Comparison of ENCODE assay signal across 10 mouse cellular contexts in genomic region chr8:114295749-114296067, GRCm38 (mm10).
A peak's percentile ranks its signal among the peaks of the same experiment; 100 is the strongest.
DNase-seq lines count a peak whose midpoint lies in the region; ATAC-seq and TF ChIP-seq lines count a peak whose summit lies in the region.
"Had no signal": no experiment of that assay in that cellular context is flagged by ENCODE, and none has a peak within 500 bp of the region (broad histone marks: within the 10 kb centered on the region; RNA-seq: fewer than 3 reads in every experiment).

No protein-coding gene starts in this region.

- no peaks in the 10 kb centered on the region for H3K9me3 ChIP-seq in neural tube, embryonic 11.5 days (ENCODE audit: control insufficient read depth, low read length)
- no peaks in the 10 kb centered on the region for H3K9me3 ChIP-seq in forebrain, postnatal 0 days (ENCODE audit: low read length)
- H3K9me3 ChIP-seq in midbrain, embryonic 11.5 days (ENCODE audit: control insufficient read depth, low read length), result no peaks in the 10 kb centered on the region

- no peak overlapping the region for H3K4me2 ChIP-seq in neural tube, embryonic 11.5 days (ENCODE audit: low read depth)
- H3K4me2 ChIP-seq in forebrain, postnatal 0 days (ENCODE audit: low read depth), result no peak overlapping the region; the same call in 1 of the 2 replicates
- no peak overlapping the region for H3K4me2 ChIP-seq in midbrain, embryonic 11.5 days

- no peak for ATAC-seq in neural tube, embryonic 11.5 days (ENCODE audit: insufficient read depth, low FRiP score, low TSS enrichment)
- peak; percentile 44 for ATAC-seq in forebrain, postnatal 0 days
- ATAC-seq in midbrain, embryonic 11.5 days (ENCODE audit: low FRiP score), result peak; percentile 12; the same call in 1 of the 2 replicates
- no peak for ATAC-seq in erythroid progenitor cell, adult 5-6 weeks (replicated peaks; ENCODE audit: low FRiP score, poor library complexity, severe bottlenecking)
- ATAC-seq: intestine, embryonic 16.5 days had no signal

- no peaks in the 10 kb centered on the region for H3K27me3 ChIP-seq in neural tube, embryonic 11.5 days (ENCODE audit: control insufficient read depth, insufficient read depth, low read length)
- H3K27me3 ChIP-seq in forebrain, postnatal 0 days (ENCODE audit: insufficient read depth, low read length), result no peaks in the 10 kb centered on the region
- no peaks in the 10 kb centered on the region for H3K27me3 ChIP-seq in midbrain, embryonic 11.5 days (ENCODE audit: control insufficient read depth, insufficient read depth, low read length)

- H3K27ac ChIP-seq in neural tube, embryonic 11.5 days (ENCODE audit: low read depth, low read length), result 0 out of 2 replicates have a peak overlapping the region, but pooled peaks have one; percentile 20
- H3K27ac ChIP-seq in forebrain, postnatal 0 days (ENCODE audit: low read depth, low read length), result peak overlapping the region; percentile 69; the same call in 1 of the 2 replicates
- peak overlapping the region; percentile 80; the same call in 1 of the 2 replicates for H3K27ac ChIP-seq in midbrain, embryonic 11.5 days (ENCODE audit: low read depth, low read length)
- H3K27ac ChIP-seq in olfactory bulb, adult 2 months (ENCODE audit: insufficient read depth, low read depth, low read length), result peak overlapping the region; percentile 71

- H3K4me1 ChIP-seq in neural tube, embryonic 11.5 days (ENCODE audit: control insufficient read depth, insufficient read depth, low read length), result peaks cover 6% of the 10 kb centered on the region; the same call in 1 of the 2 replicates
- peaks cover 16% of the 10 kb centered on the region for H3K4me1 ChIP-seq in forebrain, postnatal 0 days (ENCODE audit: insufficient read depth)
- H3K4me1 ChIP-seq in midbrain, embryonic 11.5 days (ENCODE audit: control insufficient read depth, insufficient read depth, low read length), result peaks cover 20% of the 10 kb centered on the region
- H3K4me1 ChIP-seq in olfactory bulb, adult 2 months (ENCODE audit: control insufficient read depth, insufficient read depth, low read length), result peaks cover 11% of the 10 kb centered on the region

- no peak for DNase-seq in neural tube, embryonic 11.5 days (ENCODE audit: low spot score)
- DNase-seq in neural tube, embryonic 10.5 days (ENCODE audit: extremely low spot score, low spot score), result no peak
- no peak for DNase-seq in forebrain, postnatal 0 days
- no peak for DNase-seq in midbrain, embryonic 11.5 days (ENCODE audit: low spot score, missing footprints)
- no peak for DNase-seq in kidney, postnatal 36 days
- DNase-seq in right cerebral cortex, postnatal 4 days, result no peak
- DNase-seq: thymus, adult 18-20 months had no signal

- 75% methylated on average over 3 of the region's 3 CpGs for WGBS in neural tube, embryonic 11.5 days
- 51% methylated on average over 3 of the region's 3 CpGs for WGBS in forebrain, postnatal 0 days
- 71% methylated on average over 3 of the region's 3 CpGs for WGBS in midbrain, embryonic 11.5 days
- WGBS in olfactory bulb, adult 2 months, result 47% methylated on average over 3 of the region's 3 CpGs

- H3K9ac ChIP-seq in neural tube, embryonic 11.5 days (ENCODE audit: low read length), result no peak overlapping the region
- no peak overlapping the region for H3K9ac ChIP-seq in forebrain, postnatal 0 days
- no peak overlapping the region for H3K9ac ChIP-seq in midbrain, embryonic 11.5 days (ENCODE audit: low read length)

- no peaks in the 10 kb centered on the region for H3K36me3 ChIP-seq in neural tube, embryonic 11.5 days (ENCODE audit: control insufficient read depth, insufficient read depth, low read length)
- no peaks in the 10 kb centered on the region for H3K36me3 ChIP-seq in forebrain, postnatal 0 days (ENCODE audit: insufficient read depth)
- no peaks in the 10 kb centered on the region for H3K36me3 ChIP-seq in midbrain, embryonic 11.5 days (ENCODE audit: control insufficient read depth, insufficient read depth, low read length)

- TF ChIP-seq CTCF in forebrain, postnatal 0 days (IDR thresholded peaks at IDR 0.05; ENCODE audit: low read depth), result no peak
- TF ChIP-seq CTCF in olfactory bulb, adult 2 months (IDR thresholded peaks at IDR 0.05; ENCODE audit: insufficient read depth, low read depth, low read length), result no peak

- no peak for TF ChIP-seq POLR2A in olfactory bulb, adult 2 months (IDR thresholded peaks at IDR 0.05; ENCODE audit: insufficient read depth, low read depth, low read length)

- H3K4me3 ChIP-seq in neural tube, embryonic 11.5 days (ENCODE audit: low read depth, low read length), result no peak overlapping the region
- no peak overlapping the region for H3K4me3 ChIP-seq in forebrain, postnatal 0 days (ENCODE audit: low read depth, low read length)
- no peak overlapping the region for H3K4me3 ChIP-seq in midbrain, embryonic 11.5 days (ENCODE audit: low read depth, low read length)
- H3K4me3 ChIP-seq in olfactory bulb, adult 2 months (ENCODE audit: insufficient read depth, low read depth, low read length), result no peak overlapping the region

Comparison
In these comparisons a context has a peak if more than half of its experiments do, and no peak if none do; other contexts are left out.
1. ATAC-seq: peak in forebrain, postnatal 0 days (single experiment) and midbrain, embryonic 11.5 days (single experiment); none in neural tube, embryonic 11.5 days (single experiment) and erythroid progenitor cell, adult 5-6 weeks (single experiment).
2. H3K27ac ChIP-seq: peak in every context shown above with its lines; median percentile 80 in midbrain, embryonic 11.5 days; 71 in olfactory bulb, adult 2 months; 69 in forebrain, postnatal 0 days; 20 in neural tube, embryonic 11.5 days.